Mouse (Mus musculus) cerebellum, adult 2 months (tissue): Measurements from ENCODE around the gene Atraid. TPM values are rescaled to one million over a fixed set of nuclear protein-coding genes. Genes with fewer than 3 reads are reported as not detected.
A peak's percentile ranks its signal among the peaks of the same experiment; 100 is the strongest.

Source experiments
- DNase-seq, 2 experiments: peaks; one replicate each; pipeline ENCODE4 v3.0.0; 2021
- H3K27ac ChIP-seq: fragments of 200-500 bp; 2 replicates; pipeline ENCODE4 v1.5.1; 2012; ENCODE audit warnings: low read length, control low read depth, inconsistent platforms; ENCODE audit not compliant: insufficient read depth
- H3K27me3 ChIP-seq: fragments of 200-500 bp; 2 replicates; pipeline ENCODE4 v1.6.1; 2012; ENCODE audit warnings: inconsistent platforms, mild to moderate bottlenecking, low read length, moderate library complexity; ENCODE audit not compliant: control insufficient read depth, insufficient read depth
- H3K4me1 ChIP-seq: fragments of 200-500 bp; 2 replicates; pipeline ENCODE4 v1.6.1; 2011; ENCODE audit warnings: low read length; ENCODE audit not compliant: control insufficient read depth, insufficient read depth
- H3K4me3 ChIP-seq: fragments of 200-500 bp; replicated peaks from 2 replicates; pipeline ENCODE3; 2011; ENCODE audit warnings: mild to moderate bottlenecking, low read depth, low read length, control low read depth; ENCODE audit not compliant: insufficient read depth
- CTCF ChIP-seq: fragments of 200-500 bp; IDR thresholded peaks from 2 replicates; pipeline ENCODE4 v1.5.1; 2011; ENCODE audit warnings: low read depth, mild to moderate bottlenecking, control low read depth, low read length, moderate library complexity, borderline replicate concordance; ENCODE audit not compliant: insufficient read depth
- POLR2A ChIP-seq: fragments of 200-500 bp; IDR thresholded peaks from 2 replicates; pipeline ENCODE4 v1.6.1; 2011; ENCODE audit warnings: low read length, control low read depth, borderline replicate concordance; ENCODE audit not compliant: insufficient read depth
- WGBS: fragments of 180-500 bp; shearing (Covaris S2); methylation state at CpG from one replicate; pipeline ENCODE4 v1.1.7; 2018; 5-methylcytosine and 5-hydroxymethylcytosine counted together
- polyA plus RNA-seq: library from polyadenylated mRNA; depleted of rRNA; stranded (reverse); fragments of >200 nt; gene quantifications from 2 replicates; pipeline ENCODE4 v1.2.3, GENCODE M21; 2012

Atraid gene
- polyA plus RNA-seq, 1 experiment: 175 TPM

- DNase-seq: no peak
- 12% methylated on average over 5 of the region's 5 CpGs for WGBS
- Histone ChIP-seq H3K4me1 (no peaks in the 10 kb centered on the region), H3K27ac (no peak overlapping the region), H3K27me3 (no peaks in the 10 kb centered on the region), H3K4me3 (no peak overlapping the region)
- TF ChIP-seq POLR2A (no peak), CTCF (peak; percentile 52)
These were observed 34.2 kb downstream of the Atraid start for GRCm38 (mm10) chr5:31082355-31082754.

- WGBS: 37% methylated on average over 12 of the region's 12 CpGs
- TF ChIP-seq CTCF (no peak), POLR2A (no peak)
These were observed 35.0 kb downstream of the Atraid start for GRCm38 (mm10) chr5:31082935-31083625.

GRCm38 (mm10) chr5:31083949-31084348 lies 35.8 kb downstream of the Atraid start:
- no peak for TF ChIP-seq POLR2A
- no peak for TF ChIP-seq CTCF
- H3K4me3 ChIP-seq: no peak overlapping the region
- WGBS: 9% methylated on average over 8 of the region's 8 CpGs
- DNase-seq: no peak
- no peaks in the 10 kb centered on the region for H3K27me3 ChIP-seq
- H3K27ac ChIP-seq: no peak overlapping the region
- H3K4me1 ChIP-seq: no peaks in the 10 kb centered on the region

More at GRCm38 (mm10) chr5:31082935-31083625, 35.0 kb downstream of the Atraid start:
- Histone ChIP-seq H3K4me1 (no peaks in the 10 kb centered on the region), H3K4me3 (no peak overlapping the region), H3K27me3 (no peaks in the 10 kb centered on the region), H3K27ac (no peak overlapping the region)
- no peak for DNase-seq

DNA sequence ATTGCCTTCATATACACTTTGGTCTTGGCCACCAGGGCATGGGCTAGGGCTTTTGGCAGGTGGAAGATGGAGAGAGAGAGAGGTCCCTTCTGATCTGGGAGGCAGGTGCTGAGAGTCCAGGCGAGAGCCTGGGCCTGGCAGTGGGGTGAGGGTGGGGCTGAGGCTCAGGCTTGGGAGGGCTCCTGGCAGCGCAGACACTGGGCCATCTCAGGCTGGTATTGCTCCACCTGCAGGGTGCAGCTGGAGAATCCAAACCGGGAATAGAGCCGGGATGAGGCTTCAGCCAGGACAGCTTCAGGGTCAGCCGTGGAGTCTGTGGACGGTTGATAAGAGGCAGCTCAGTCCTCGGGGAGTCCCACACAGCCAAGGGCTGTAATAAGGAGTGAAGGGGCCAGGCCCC lies 38.5 kb downstream of the Atraid start:
- no peak overlapping the region for H3K27ac ChIP-seq
- no peaks in the 10 kb centered on the region for H3K4me1 ChIP-seq
- DNase-seq: no peak
- 19% methylated on average over 7 of the region's 7 CpGs for WGBS
- no peaks in the 10 kb centered on the region for H3K27me3 ChIP-seq
- TF ChIP-seq POLR2A: no peak
- TF ChIP-seq CTCF: no peak
- no peak overlapping the region for H3K4me3 ChIP-seq

- Histone ChIP-seq H3K27me3 (no peaks in the 10 kb centered on the region; the same call in 1 of the 2 replicates), H3K4me3 (no peak overlapping the region), H3K27ac (no peak overlapping the region), H3K4me1 (no peaks in the 10 kb centered on the region)
- no peak for DNase-seq
- no peak for TF ChIP-seq POLR2A
- no peak for TF ChIP-seq CTCF
- 77% methylated on average over 2 of the region's 2 CpGs for WGBS
These were observed 39.0 kb downstream of the Atraid start for GRCm38 (mm10) chr5:31087131-31087530.

DNA sequence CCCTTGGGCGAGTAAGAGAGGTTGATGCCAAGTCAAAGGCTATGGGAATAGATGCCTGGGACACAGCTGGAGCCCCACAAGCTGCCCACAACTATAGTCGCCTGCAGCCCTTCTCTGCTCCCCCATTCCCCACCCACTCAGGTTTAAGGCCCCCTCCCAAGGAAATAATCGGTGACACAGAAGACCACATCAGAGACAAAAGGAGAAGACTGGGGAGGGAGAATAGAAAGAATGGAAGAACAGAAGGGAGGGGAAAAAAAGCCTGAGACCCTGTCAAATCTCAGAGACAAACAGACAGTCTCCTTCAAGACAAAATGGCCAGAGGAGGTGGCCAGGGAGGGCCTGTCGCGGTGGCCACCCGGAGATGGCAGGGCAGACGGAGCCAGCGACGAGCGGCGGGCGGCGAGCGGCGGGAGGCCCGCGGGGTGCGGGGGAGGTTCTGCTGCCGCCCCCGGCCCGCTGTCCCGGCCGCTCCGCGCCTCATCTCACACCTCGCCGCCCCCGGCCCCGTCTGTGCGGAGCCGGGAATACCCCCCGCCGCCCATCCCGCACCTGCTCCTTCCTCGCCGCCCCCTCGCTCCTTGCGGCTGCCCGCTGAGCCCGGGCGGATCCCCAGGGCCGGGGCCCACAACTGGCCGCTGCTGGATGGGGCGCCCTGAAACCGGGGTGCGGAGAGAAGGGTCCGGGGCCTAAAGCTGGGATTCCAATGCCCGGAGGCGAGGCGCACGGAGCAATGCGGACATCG lies 44.3 kb downstream of the Atraid start:
- peaks cover 6% of the 10 kb centered on the region; the same call in 1 of the 2 replicates for H3K27me3 ChIP-seq
- no peak overlapping the region for H3K4me3 ChIP-seq
- H3K27ac ChIP-seq: no peak overlapping the region
- peaks cover 4% of the 10 kb centered on the region; the same call in 1 of the 2 replicates for H3K4me1 ChIP-seq
- WGBS: 7% methylated on average over 49 of the region's 53 CpGs
- DNase-seq: no peak
- no peak for TF ChIP-seq CTCF
- TF ChIP-seq POLR2A: no peak

DNA sequence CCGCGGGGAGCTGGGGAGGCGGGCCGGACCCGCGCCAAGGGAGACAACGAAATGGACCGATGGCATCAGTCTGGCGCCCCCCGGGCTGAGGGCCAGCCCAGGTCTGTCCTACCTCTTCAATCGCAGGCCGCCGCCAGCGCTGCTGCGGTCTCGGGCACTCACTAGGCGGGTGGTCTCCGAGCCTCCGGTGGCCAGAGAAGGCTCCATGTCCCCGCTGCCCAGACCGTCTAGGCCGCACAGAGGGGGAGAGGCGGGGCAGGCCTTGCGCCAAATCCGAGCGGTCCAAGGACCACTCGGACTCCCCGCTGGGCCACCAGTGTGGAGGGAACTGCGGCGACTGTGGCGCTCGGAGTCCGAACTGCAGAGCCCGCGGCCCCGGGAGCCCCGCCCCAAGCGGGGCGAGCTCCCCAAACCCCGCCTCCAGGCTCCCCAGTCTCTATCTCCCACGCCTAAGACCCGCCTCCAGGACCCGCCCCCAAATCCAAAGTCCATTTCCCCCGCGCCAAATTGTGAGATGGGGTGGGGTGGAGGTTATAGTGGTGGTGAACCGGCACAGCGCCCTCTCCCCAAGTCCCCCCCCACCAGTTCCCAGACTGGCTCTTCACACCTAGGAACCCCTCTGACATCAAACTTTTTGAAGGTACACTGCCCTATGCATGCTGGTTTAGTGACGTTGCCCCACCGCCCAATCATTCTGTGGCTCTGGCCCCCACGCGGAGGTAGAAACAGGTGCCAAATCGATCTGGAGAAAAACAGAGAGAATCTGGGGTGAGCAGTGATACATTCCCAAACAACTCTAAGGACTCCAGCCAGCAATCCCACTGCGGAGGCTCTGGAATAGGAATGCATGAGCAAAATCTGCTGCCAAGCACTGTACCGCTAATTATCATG lies 45.3 kb downstream of the Atraid start:
- H3K27ac ChIP-seq: no peak overlapping the region

More for the DNA sequence above, 45.3 kb downstream of the Atraid start:
- WGBS: 2% methylated on average over 44 of the region's 54 CpGs
- Histone ChIP-seq H3K4me1 (peaks cover 4% of the 10 kb centered on the region; the same call in 1 of the 2 replicates), H3K4me3 (no peak overlapping the region), H3K27me3 (peaks cover 6% of the 10 kb centered on the region; the same call in 1 of the 2 replicates)
- DNase-seq: no peak
- TF ChIP-seq CTCF (no peak), POLR2A (no peak)
